Comparison of ENCODE assay signal across 10 mouse cellular contexts in the genomic region with DNA sequence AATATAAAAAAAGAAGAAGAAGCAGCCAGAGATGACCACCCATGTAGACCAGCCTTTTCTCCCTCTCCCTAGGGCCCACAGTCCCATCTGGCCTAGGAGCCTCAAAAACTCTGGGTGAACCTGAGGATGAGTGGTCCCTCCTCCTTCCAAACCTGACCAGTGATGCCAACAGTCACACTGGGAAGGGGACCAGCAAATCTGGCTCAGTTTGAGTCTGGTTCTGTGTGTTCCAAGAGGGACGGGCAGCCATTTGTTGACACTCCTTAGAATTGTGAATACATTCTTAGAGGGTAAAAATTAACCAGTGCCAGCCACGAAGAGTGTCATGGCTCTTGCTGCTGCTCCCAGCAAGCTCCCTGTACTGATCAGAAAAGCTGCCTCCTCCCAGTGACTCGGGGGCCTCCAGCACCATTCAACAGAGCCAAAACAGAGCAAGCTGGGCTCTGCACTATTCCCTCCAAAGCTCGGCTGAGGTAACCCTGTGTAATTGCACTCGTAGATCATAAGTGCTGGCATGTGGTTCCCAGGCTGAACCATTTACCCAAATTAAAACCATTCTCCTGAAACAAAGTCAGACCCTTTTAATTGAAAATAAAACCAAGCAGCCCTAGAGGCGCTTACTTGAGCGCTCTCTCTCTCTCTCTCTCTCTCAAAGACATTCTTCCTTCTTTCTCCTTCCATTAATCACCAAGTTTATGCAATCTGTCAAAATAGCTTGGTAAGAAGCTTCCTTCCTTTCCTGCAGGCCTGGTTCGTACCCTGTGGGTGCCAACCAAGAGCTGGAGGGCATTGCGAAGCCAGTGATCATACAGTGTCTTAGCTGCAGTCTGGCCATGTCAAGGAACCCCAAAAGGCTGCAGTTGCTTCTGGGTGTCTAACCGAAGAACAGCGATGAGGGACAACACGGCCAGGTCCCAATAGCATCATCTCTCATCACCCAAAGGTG. TPM values are rescaled to one million over a fixed set of nuclear protein-coding genes. Genes with fewer than 3 reads are reported as not detected.
A peak's percentile ranks its signal among the peaks of the same experiment; 100 is the strongest.
DNase-seq lines count a peak whose midpoint lies in the region; ATAC-seq and TF ChIP-seq lines count a peak whose summit lies in the region.
"Had no signal": no experiment of that assay in that cellular context is flagged by ENCODE, and none has a peak within 500 bp of the region (broad histone marks: within the 10 kb centered on the region; RNA-seq: fewer than 3 reads in every experiment).

No protein-coding gene starts in this region.

- H3K9me3 ChIP-seq in lung, embryonic 14.5 days (ENCODE audit: low read depth, low read length) = peaks cover 7% of the 10 kb centered on the region; the same call in 1 of the 2 replicates
- H3K9me3 ChIP-seq in embryonic facial prominence, embryonic 11.5 days (replicated peaks; ENCODE audit: control insufficient read depth, low read length) = no peaks in the 10 kb centered on the region
- H3K9me3 ChIP-seq in kidney, embryonic 14.5 days (ENCODE audit: control insufficient read depth, low read length) = no peaks in the 10 kb centered on the region
- no peaks in the 10 kb centered on the region for H3K9me3 ChIP-seq in neural tube, embryonic 14.5 days (ENCODE audit: control insufficient read depth, low read length)

- no peak overlapping the region for H3K4me2 ChIP-seq in lung, embryonic 14.5 days
- H3K4me2 ChIP-seq in embryonic facial prominence, embryonic 11.5 days (ENCODE audit: low read depth, low read length) = 0 out of 2 replicates have a peak overlapping the region, but pooled peaks have one; percentile 4
- H3K4me2 ChIP-seq in kidney, embryonic 14.5 days (replicated peaks; ENCODE audit: low read depth, low read length) = no peak overlapping the region
- no peak overlapping the region for H3K4me2 ChIP-seq in neural tube, embryonic 14.5 days (ENCODE audit: low read depth, low read length)

- H3K27ac ChIP-seq in lung, embryonic 14.5 days (ENCODE audit: low read depth) = peak overlapping the region; percentile 39; the same call in 1 of the 2 replicates
- peak overlapping the region; percentile 47 for H3K27ac ChIP-seq in embryonic facial prominence, embryonic 11.5 days (replicated peaks; ENCODE audit: low read depth, low read length)
- 0 out of 2 replicates have a peak overlapping the region, but pooled peaks have one; percentile 38 for H3K27ac ChIP-seq in kidney, embryonic 14.5 days (ENCODE audit: low read depth, low read length)
- H3K27ac ChIP-seq in neural tube, embryonic 14.5 days (ENCODE audit: low read depth, low read length) = no peak overlapping the region
- H3K27ac ChIP-seq in gastrocnemius, adult 2 months = no peak overlapping the region
- no peak overlapping the region for H3K27ac ChIP-seq in heart, adult 2 months

- DNase-seq in lung, embryonic 14.5 days = peak; percentile 43
- DNase-seq in lung, adult 18-20 months = no peak
- DNase-seq in embryonic facial prominence, embryonic 11.5 days (ENCODE audit: low spot score) = peak; percentile 88
- no peak for DNase-seq in gastrocnemius, adult 2 months
- no peak for DNase-seq in adrenal gland, postnatal 10 days
- DNase-seq in heart, adult 2 months = no peak
- DNase-seq: thymus, postnatal 4 days had no signal

- peaks cover 14% of the 10 kb centered on the region; the same call in 1 of the 2 replicates for H3K36me3 ChIP-seq in lung, embryonic 14.5 days (ENCODE audit: insufficient read depth)
- no peaks in the 10 kb centered on the region for H3K36me3 ChIP-seq in embryonic facial prominence, embryonic 11.5 days (replicated peaks; ENCODE audit: control insufficient read depth, insufficient read depth, low read depth, low read length)
- H3K36me3 ChIP-seq in kidney, embryonic 14.5 days (ENCODE audit: control insufficient read depth, insufficient read depth, low read length) = peaks cover 4% of the 10 kb centered on the region; the same call in 1 of the 2 replicates
- H3K36me3 ChIP-seq in neural tube, embryonic 14.5 days (ENCODE audit: control insufficient read depth, insufficient read depth, low read length) = no peaks in the 10 kb centered on the region
- H3K36me3 ChIP-seq in heart, adult 2 months (ENCODE audit: control insufficient read depth, insufficient read depth, low read length) = no peaks in the 10 kb centered on the region
- H3K36me3 ChIP-seq: G1E had no signal

- no peak for TF ChIP-seq POLR2A in heart, adult 2 months (IDR thresholded peaks at IDR 0.05; ENCODE audit: insufficient read depth, low read depth, low read length)

- ATAC-seq in lung, embryonic 14.5 days (ENCODE audit: insufficient read depth) = 0 out of 2 replicates have a peak, but pooled peaks have one; percentile 11
- ATAC-seq in embryonic facial prominence, embryonic 11.5 days (replicated peaks; ENCODE audit: insufficient number of reproducible peaks, low FRiP score, low TSS enrichment, low read depth) = peak; percentile 71
- ATAC-seq in kidney, embryonic 14.5 days (ENCODE audit: low FRiP score, low TSS enrichment) = peak; percentile 29; the same call in 1 of the 2 replicates
- peak; percentile 74; the same call in 1 of the 2 replicates for ATAC-seq in neural tube, embryonic 14.5 days (ENCODE audit: low read depth)

- peaks cover 51% of the 10 kb centered on the region for H3K4me1 ChIP-seq in lung, embryonic 14.5 days (ENCODE audit: insufficient read depth)
- peaks cover 10% of the 10 kb centered on the region for H3K4me1 ChIP-seq in embryonic facial prominence, embryonic 11.5 days (ENCODE audit: control insufficient read depth, insufficient read depth, low read length)
- peaks cover 54% of the 10 kb centered on the region for H3K4me1 ChIP-seq in kidney, embryonic 14.5 days (ENCODE audit: control insufficient read depth, insufficient read depth, low read length)
- H3K4me1 ChIP-seq in neural tube, embryonic 14.5 days (ENCODE audit: control insufficient read depth, insufficient read depth, low read length) = peaks cover 9% of the 10 kb centered on the region; the same call in 1 of the 2 replicates
- peaks cover 16% of the 10 kb centered on the region for H3K4me1 ChIP-seq in heart, adult 2 months (ENCODE audit: control insufficient read depth, insufficient read depth, low read length)

- no peak overlapping the region for H3K9ac ChIP-seq in lung, embryonic 14.5 days
- H3K9ac ChIP-seq in embryonic facial prominence, embryonic 11.5 days (replicated peaks; ENCODE audit: low read length) = no peak overlapping the region
- H3K9ac ChIP-seq in kidney, embryonic 14.5 days (ENCODE audit: low read depth, low read length) = no peak overlapping the region
- no peak overlapping the region for H3K9ac ChIP-seq in neural tube, embryonic 14.5 days (replicated peaks; ENCODE audit: low read depth, low read length)
- H3K9ac ChIP-seq in heart, adult 2 months (ENCODE audit: low read depth, low read length) = no peak overlapping the region

- no peak for TF ChIP-seq CTCF in lung, embryonic 14.5 days (IDR thresholded peaks at IDR 0.05; ENCODE audit: low read depth)
- no peak for TF ChIP-seq CTCF in gastrocnemius, adult 2 months (IDR thresholded peaks at IDR 0.05)
- no peak for TF ChIP-seq CTCF in heart, adult 2 months (IDR thresholded peaks at IDR 0.05)

- no peaks in the 10 kb centered on the region for H3K79me2 ChIP-seq in heart, adult 2 months (replicated peaks; ENCODE audit: control insufficient read depth, insufficient read depth, low read length)

- H3K27me3 ChIP-seq in lung, embryonic 14.5 days (ENCODE audit: insufficient read depth, low read length) = no peaks in the 10 kb centered on the region
- no peaks in the 10 kb centered on the region for H3K27me3 ChIP-seq in embryonic facial prominence, embryonic 11.5 days (ENCODE audit: control insufficient read depth, insufficient read depth, low read length)
- H3K27me3 ChIP-seq in kidney, embryonic 14.5 days (ENCODE audit: control insufficient read depth, insufficient read depth, low read length) = no peaks in the 10 kb centered on the region
- no peaks in the 10 kb centered on the region for H3K27me3 ChIP-seq in neural tube, embryonic 14.5 days (ENCODE audit: control insufficient read depth, insufficient read depth, low read length)
- H3K27me3 ChIP-seq in heart, adult 2 months (ENCODE audit: control insufficient read depth, insufficient read depth, low read length) = no peaks in the 10 kb centered on the region

- no peak overlapping the region for H3K4me3 ChIP-seq in lung, embryonic 14.5 days (ENCODE audit: low read depth, low read length)
- H3K4me3 ChIP-seq in embryonic facial prominence, embryonic 11.5 days (ENCODE audit: low read depth, low read length) = no peak overlapping the region
- no peak overlapping the region for H3K4me3 ChIP-seq in kidney, embryonic 14.5 days (ENCODE audit: low read length)
- no peak overlapping the region for H3K4me3 ChIP-seq in neural tube, embryonic 14.5 days (ENCODE audit: low read depth, low read length)
- H3K4me3 ChIP-seq in gastrocnemius, adult 2 months = no peak overlapping the region
- H3K4me3 ChIP-seq in heart, adult 2 months = no peak overlapping the region

- TF ChIP-seq EP300 in heart, adult 2 months (IDR thresholded peaks at IDR 0.05; ENCODE audit: insufficient read depth, low read depth, low read length) = no peak

- intact Hi-C loops in gastrocnemius, adult 2 months (cut with DNase I) = no loop called here
- intact Hi-C loops in heart, adult 2 months (cut with DNase I) = no loop called here

- 56% methylated on average over 12 of the region's 12 CpGs for WGBS in lung, embryonic 14.5 days
- WGBS in embryonic facial prominence, embryonic 11.5 days = 52% methylated on average over 12 of the region's 12 CpGs
- WGBS in kidney, embryonic 14.5 days = 56% methylated on average over 12 of the region's 12 CpGs
- 60% methylated on average over 12 of the region's 12 CpGs for WGBS in neural tube, embryonic 14.5 days
- 91% methylated on average over 12 of the region's 12 CpGs for WGBS in heart, adult 2 months

RNA-seq across cellular contexts. Expression of a gene that starts 7.6 kb away (rescaled TPM):
- 34.7 and 41.0 TPM in 2 replicates for polyA plus RNA-seq in lung, embryonic 14.5 days (2014; fragmentation: Nextera tagmentation; extraction: Ambion mirVana)
- polyA plus RNA-seq in embryonic facial prominence, embryonic 11.5 days (2014; fragmentation: Nextera tagmentation; extraction: Ambion mirVana) = 14.9 and 15.6 TPM in 2 replicates
- polyA plus RNA-seq in kidney, embryonic 14.5 days (2014; fragmentation: Nextera tagmentation; extraction: Ambion mirVana) = 12.5 and 20.3 TPM in 2 replicates
- polyA plus RNA-seq in neural tube, embryonic 14.5 days (2014; fragmentation: Nextera tagmentation; extraction: Ambion mirVana) = 5.5 and 5.6 TPM in 2 replicates
- 1 to 10 TPM; 4.9 to 9.8 TPM for total RNA-seq in gastrocnemius, adult 2 months (2021)
- 10 to 100 TPM; 36.5 to 38.5 TPM for total RNA-seq in adrenal gland, postnatal 10 days (2021)
- total RNA-seq in heart, adult 2 months (2021) = 10 to 100 TPM; 23.1 to 23.9 TPM
- polyA plus RNA-seq in heart, adult 2 months (2012; rRNA removed) = 14.8 and 18.4 TPM in 2 replicates
- polyA plus RNA-seq: G1E had no signal

Comparison
In these comparisons a context has a peak if more than half of its experiments do, and no peak if none do; other contexts are left out.
1. DNase-seq: peak in lung, embryonic 14.5 days (single experiment) and embryonic facial prominence, embryonic 11.5 days (single experiment); none in lung, adult 18-20 months (0 of 2), gastrocnemius, adult 2 months (single experiment), adrenal gland, postnatal 10 days (single experiment) and heart, adult 2 months (0 of 2).
2. ATAC-seq: peak in every context shown above with its lines; median percentile 74 in neural tube, embryonic 14.5 days; 71 in embryonic facial prominence, embryonic 11.5 days; 29 in kidney, embryonic 14.5 days; 11 in lung, embryonic 14.5 days.
3. H3K27ac ChIP-seq: peak in lung, embryonic 14.5 days (single experiment), embryonic facial prominence, embryonic 11.5 days (single experiment) and kidney, embryonic 14.5 days (single experiment); none in neural tube, embryonic 14.5 days (single experiment), gastrocnemius, adult 2 months (single experiment) and heart, adult 2 months (single experiment).